Mouse (Mus musculus) testis, adult 10 weeks (tissue): ENCODE data around the gene Uba52. TPM values are rescaled to one million over a fixed set of nuclear protein-coding genes. Genes with fewer than 3 reads are reported as not detected.

Experiments
- polyA plus RNA-seq: library from polyadenylated mRNA; stranded (reverse); fragments of 350-450 nt; fragmentation: Illumina TruSeq; extraction: RNeasy Lipid Tissue Mini Kit (QIAGEN cat#74804); gene quantifications from one replicate; pipeline ENCODE4 v1.2.3, GENCODE M21; 2014; ENCODE audit warnings: low read depth, low replicate concordance

Uba52 gene
- polyA plus RNA-seq = 3.6 TPM

GRCm38 (mm10) chr8:70510228-70510915, at the start of gene Uba52:
Gene Uba52, minus strand, starts transcription at chr8:70510801.

GRCm38 (mm10) chr8:70539077-70539813, 28.6 kb upstream of the Uba52 start, which contains the start of gene Ell:
Gene Ell, plus strand, starts transcription at chr8:70539457.

GRCm38 (mm10) chr8:70527512-70528181, 17.0 kb upstream of the Uba52 start, which contains the start of the genes Fkbp8 and Kxd1:
Gene Fkbp8, plus strand, starts transcription at chr8:70527724.
Gene Kxd1, minus strand, starts transcription at chr8:70527956.

GRCm38 (mm10) chr8:70506328-70507026, 4.1 kb downstream of the Uba52 start, which contains the start of gene Rex1bd:
Gene Rex1bd, minus strand, starts transcription at chr8:70506752.

GRCm38 (mm10) chr8:70492664-70493640, 17.6 kb downstream of the Uba52 start, which contains the start of gene Crlf1:
Gene Crlf1, plus strand, starts transcription at chr8:70493158.

GRCm38 (mm10) chr8:70486941-70487520, 23.6 kb downstream of the Uba52 start, which contains the start of gene Tmem59l:
Gene Tmem59l, minus strand, starts transcription at chr8:70487358.

GRCm38 (mm10) chr8:70476333-70477268, 34.0 kb downstream of the Uba52 start, which contains the start of gene Klhl26:
Gene Klhl26, minus strand, starts transcription at chr8:70476968.

Other genes with a start within 250 kb of the Uba52 start
- gene Homer3, start 228.0 kb downstream of the Uba52 start, polyA plus RNA-seq = 0.17 TPM
- 10.8 TPM for gene Ddx49, start 208.3 kb downstream of the Uba52 start, polyA plus RNA-seq
- gene Cope, start 208.3 kb downstream of the Uba52 start, polyA plus RNA-seq = 1.9 TPM
- not detected for gene Cers1, start 195.0 kb downstream of the Uba52 start, polyA plus RNA-seq
- gene Gdf1, start 181.0 kb downstream of the Uba52 start, polyA plus RNA-seq = not detected
- gene Upf1, start 157.5 kb downstream of the Uba52 start, polyA plus RNA-seq = 3.9 TPM
- gene Comp, start 137.2 kb downstream of the Uba52 start, polyA plus RNA-seq = 3.0 TPM
- 1.0 TPM for gene Crtc1, start 71.2 kb downstream of the Uba52 start, polyA plus RNA-seq
- gene Klhl26, start 33.8 kb downstream of the Uba52 start, polyA plus RNA-seq = 0.74 TPM
- 1.8 TPM for gene Tmem59l, start 23.4 kb downstream of the Uba52 start, polyA plus RNA-seq
- 0.74 TPM for gene Crlf1, start 17.6 kb downstream of the Uba52 start, polyA plus RNA-seq
- not detected for gene Rex1bd, start 4.0 kb downstream of the Uba52 start, polyA plus RNA-seq
- gene Fkbp8, start 16.9 kb upstream of the Uba52 start, polyA plus RNA-seq = 3.0 TPM
- gene Kxd1, start 17.2 kb upstream of the Uba52 start, polyA plus RNA-seq = 6.7 TPM
- gene Ell, start 28.7 kb upstream of the Uba52 start, polyA plus RNA-seq = 1.3 TPM
- 0.83 TPM for gene Isyna1, start 83.6 kb upstream of the Uba52 start, polyA plus RNA-seq
- not detected for gene Ssbp4, start 98.1 kb upstream of the Uba52 start, polyA plus RNA-seq
- gene Lrrc25, start 105.4 kb upstream of the Uba52 start, polyA plus RNA-seq = not detected
- gene Gdf15, start 121.7 kb upstream of the Uba52 start, polyA plus RNA-seq = not detected
- gene Pgpep1, start 149.6 kb upstream of the Uba52 start, polyA plus RNA-seq = 1.2 TPM
- gene Lsm4, start 162.4 kb upstream of the Uba52 start, polyA plus RNA-seq = 1.1 TPM
- 5.1 TPM for gene Jund, start 188.1 kb upstream of the Uba52 start, polyA plus RNA-seq
- gene Iqcn, start 192.7 kb upstream of the Uba52 start, polyA plus RNA-seq = 11.0 TPM
- not detected for gene Gm3336, start 207.7 kb upstream of the Uba52 start, polyA plus RNA-seq
- gene Pde4c, start 212.9 kb upstream of the Uba52 start, polyA plus RNA-seq = not detected
- gene Rab3a, start 243.9 kb upstream of the Uba52 start, polyA plus RNA-seq = 0.85 TPM